Mouse (Mus musculus) CH12.LX (cell line): ENCODE data around the gene Pin4. TPM values are rescaled to one million over a fixed set of nuclear protein-coding genes. Genes with fewer than 3 reads are reported as not detected.

ENCODE experiments used
- DNase-seq: peaks from one replicate; pipeline ENCODE4 v3.0.0-alpha.2; 2013; ENCODE audit errors: extremely low read depth
- H3K27ac ChIP-seq: 2 replicates; pipeline ENCODE4 v1.5.1; 2012; ENCODE audit warnings: low read depth, mild to moderate bottlenecking, control low read depth, moderate library complexity; ENCODE audit not compliant: insufficient read depth
- H3K27me3 ChIP-seq: replicated peaks from 2 replicates; pipeline ENCODE3; 2012; ENCODE audit warnings: inconsistent platforms
- H3K36me3 ChIP-seq, 2 experiments: replicated peaks in 1 of 2; 2 replicates each; pipeline versions ENCODE3 to v1.6.1; 2012; ENCODE audit warnings: inconsistent platforms in 1 of 2, low read length in 1 of 2, mild to moderate bottlenecking in 1 of 2, mixed read lengths in 1 of 2, moderate library complexity in 1 of 2; ENCODE audit not compliant: control insufficient read depth in 1 of 2, insufficient read depth in 1 of 2
- H3K4me1 ChIP-seq, 2 experiments: 2 replicates each; pipeline ENCODE4 v1.6.1; 2012; ENCODE audit warnings: inconsistent platforms in 1 of 2, moderate library complexity in 1 of 2; ENCODE audit not compliant: insufficient read depth in 2 of 2, control insufficient read depth in 1 of 2
- H3K4me2 ChIP-seq: 2 replicates; pipeline ENCODE4 v1.6.1; 2012; ENCODE audit warnings: low read depth, mild to moderate bottlenecking, control low read depth; ENCODE audit not compliant: poor library complexity, insufficient read depth, severe bottlenecking
- H3K4me3 ChIP-seq, 3 experiments: fragments of 150-350 bp in 1 of 3; sonication (generic) in 1 of 3; replicated peaks in 1 of 3; 2 replicates each; pipeline versions ENCODE3 to v1.5.1; 2011 to 2012; ENCODE audit warnings: low read depth in 2 of 3, low read length in 2 of 3, mild to moderate bottlenecking in 2 of 3, moderate library complexity in 2 of 3, control low read depth in 1 of 3, improper control_type of control experiment in 1 of 3, inconsistent platforms in 1 of 3, mixed read lengths in 1 of 3; ENCODE audit not compliant: poor library complexity in 1 of 3
- H3K79me2 ChIP-seq: replicated peaks from 2 replicates; pipeline ENCODE4 v1.6.1; 2012; ENCODE audit warnings: mild to moderate bottlenecking, moderate library complexity; ENCODE audit not compliant: control insufficient read depth, poor library complexity, insufficient read depth, severe bottlenecking; ENCODE audit errors: extremely low read depth
- H3K9ac ChIP-seq: 2 replicates; pipeline ENCODE4 v1.6.1; 2012; ENCODE audit warnings: low read depth, mild to moderate bottlenecking, control low read depth, moderate library complexity; ENCODE audit not compliant: insufficient read depth
- H3K9me3 ChIP-seq: replicated peaks from 2 replicates; pipeline ENCODE3; 2012; ENCODE audit warnings: low read length, inconsistent platforms, mixed read lengths
- BHLHE40 ChIP-seq: IDR thresholded peaks from 2 replicates; pipeline ENCODE4 v1.6.1; 2011; ENCODE audit warnings: mild to moderate bottlenecking, low read depth, low read length, improper control_type of control experiment
- CHD1 ChIP-seq: IDR thresholded peaks from 2 replicates; pipeline ENCODE4 v1.6.1; 2012; ENCODE audit warnings: low read depth, low read length, improper control_type of control experiment, inconsistent platforms
- CHD2 ChIP-seq: IDR thresholded peaks from 2 replicates; pipeline ENCODE4 v1.6.1; 2011; ENCODE audit warnings: low read length, improper control_type of control experiment
- CTCF ChIP-seq, 2 experiments: IDR thresholded peaks in 1 of 2; conservative IDR thresholded peaks in 1 of 2; 2 replicates each; pipeline ENCODE4 v1.5.1; 2011 to 2012; ENCODE audit warnings: low read depth in 2 of 2, low read length in 2 of 2, improper control_type of control experiment in 1 of 2, inconsistent platforms in 1 of 2, mild to moderate bottlenecking in 1 of 2, moderate library complexity in 1 of 2
- E2F4 ChIP-seq: IDR thresholded peaks from 2 replicates; pipeline ENCODE4 v1.6.1; 2011; ENCODE audit warnings: low read depth, low read length, improper control_type of control experiment; ENCODE audit not compliant: insufficient replicate concordance
- ELF1 ChIP-seq: IDR thresholded peaks from 2 replicates; pipeline ENCODE4 v1.6.1; 2014; ENCODE audit warnings: low read depth, mild to moderate bottlenecking, inconsistent platforms, low read length, improper control_type of control experiment
- EP300 ChIP-seq: IDR thresholded peaks from 2 replicates; pipeline ENCODE4 v1.6.1; 2011; ENCODE audit warnings: low read length, improper control_type of control experiment
- ETS1 ChIP-seq: conservative IDR thresholded peaks from 2 replicates; pipeline ENCODE4 v1.6.1; 2012; ENCODE audit warnings: low read depth, mild to moderate bottlenecking, inconsistent platforms, low read length, improper control_type of control experiment, moderate library complexity
- GABPA ChIP-seq: IDR thresholded peaks from 2 replicates; pipeline ENCODE4 v1.6.1; 2012; ENCODE audit warnings: low read depth, low read length, improper control_type of control experiment, inconsistent platforms; ENCODE audit not compliant: insufficient replicate concordance
- HCFC1 ChIP-seq: IDR thresholded peaks from 2 replicates; pipeline ENCODE4 v1.6.1; 2012; ENCODE audit warnings: low read depth, mild to moderate bottlenecking, inconsistent platforms, low read length, improper control_type of control experiment
- IRF4 ChIP-seq: IDR thresholded peaks from 2 replicates; pipeline ENCODE4 v1.6.1; 2014; ENCODE audit warnings: low read depth, mild to moderate bottlenecking, inconsistent platforms, low read length, improper control_type of control experiment
- JUN ChIP-seq: IDR thresholded peaks from 2 replicates; pipeline ENCODE4 v1.6.1; 2011; ENCODE audit warnings: low read depth, mild to moderate bottlenecking, low read length, improper control_type of control experiment, moderate library complexity; ENCODE audit not compliant: insufficient read depth
- JUND ChIP-seq: conservative IDR thresholded peaks from 2 replicates; pipeline ENCODE4 v1.6.1; 2011; ENCODE audit warnings: low read depth, low read length, improper control_type of control experiment
- KAT2A ChIP-seq: IDR thresholded peaks from 2 replicates; pipeline ENCODE4 v1.6.1; 2012; ENCODE audit warnings: low read length, improper control_type of control experiment, inconsistent platforms; ENCODE audit not compliant: insufficient replicate concordance
- MAFK ChIP-seq: IDR thresholded peaks from 2 replicates; pipeline ENCODE4 v1.6.1; 2011; ENCODE audit warnings: low read length, improper control_type of control experiment; ENCODE audit not compliant: insufficient replicate concordance
- MAX ChIP-seq: IDR thresholded peaks from 2 replicates; pipeline ENCODE4 v1.6.1; 2011; ENCODE audit warnings: low read length, improper control_type of control experiment
- MAZ ChIP-seq: IDR thresholded peaks from 2 replicates; pipeline ENCODE4 v1.6.1; 2012; ENCODE audit warnings: low read depth, mild to moderate bottlenecking, inconsistent platforms, low read length, improper control_type of control experiment, moderate library complexity
- MEF2A ChIP-seq: IDR thresholded peaks from 2 replicates; pipeline ENCODE4 v1.6.1; 2014; ENCODE audit warnings: low read depth, mild to moderate bottlenecking, inconsistent platforms, low read length, improper control_type of control experiment, borderline replicate concordance
- MXI1 ChIP-seq: IDR thresholded peaks from 2 replicates; pipeline ENCODE4 v1.6.1; 2011; ENCODE audit warnings: mild to moderate bottlenecking, low read depth, low read length, improper control_type of control experiment
- MYC ChIP-seq: IDR thresholded peaks from 2 replicates; pipeline ENCODE4 v1.6.1; 2011; ENCODE audit warnings: low read depth, mild to moderate bottlenecking, improper control_type of control experiment, low read length
- NELFE ChIP-seq: IDR thresholded peaks from 2 replicates; pipeline ENCODE4 v1.6.1; 2011; ENCODE audit warnings: low read depth, low read length, improper control_type of control experiment
- NRF1 ChIP-seq: IDR thresholded peaks from 2 replicates; pipeline ENCODE4 v1.6.1; 2014; ENCODE audit warnings: low read depth, mild to moderate bottlenecking, inconsistent platforms, low read length, improper control_type of control experiment, moderate library complexity
- PAX5 ChIP-seq: IDR thresholded peaks from 2 replicates; pipeline ENCODE4 v1.6.1; 2012; ENCODE audit warnings: low read length, inconsistent platforms, mixed read lengths
- POLR2A ChIP-seq: IDR thresholded peaks from 2 replicates; pipeline ENCODE4 v1.6.1; 2011; ENCODE audit warnings: low read depth, mild to moderate bottlenecking, improper control_type of control experiment, low read length
- POLR2AphosphoS2 ChIP-seq: IDR thresholded peaks from 2 replicates; pipeline ENCODE4 v1.6.1; 2011; ENCODE audit warnings: low read depth, low read length, improper control_type of control experiment
- RAD21 ChIP-seq: IDR thresholded peaks from 2 replicates; pipeline ENCODE4 v1.6.1; 2011; ENCODE audit warnings: low read depth, mild to moderate bottlenecking, low read length, improper control_type of control experiment, moderate library complexity
- RCOR1 ChIP-seq: conservative IDR thresholded peaks from 2 replicates; pipeline ENCODE4 v1.6.1; 2012; ENCODE audit warnings: low read depth, mild to moderate bottlenecking, inconsistent platforms, low read length, improper control_type of control experiment
- SIN3A ChIP-seq: IDR thresholded peaks from 2 replicates; pipeline ENCODE4 v1.6.1; 2012; ENCODE audit warnings: low read length, improper control_type of control experiment, inconsistent platforms
- SMC3 ChIP-seq: IDR thresholded peaks from 2 replicates; pipeline ENCODE4 v1.6.1; 2011; ENCODE audit warnings: low read depth, low read length, improper control_type of control experiment
- TBP ChIP-seq: conservative IDR thresholded peaks from 2 replicates; pipeline ENCODE4 v1.6.1; 2011; ENCODE audit warnings: low read depth, low read length, improper control_type of control experiment
- TCF12 ChIP-seq: IDR thresholded peaks from 2 replicates; pipeline ENCODE4 v1.6.1; 2014; ENCODE audit warnings: low read depth, mild to moderate bottlenecking, inconsistent platforms, low read length, improper control_type of control experiment
- UBTF ChIP-seq: IDR thresholded peaks from 2 replicates; pipeline ENCODE4 v1.6.1; 2012; ENCODE audit warnings: low read depth, mild to moderate bottlenecking, inconsistent platforms, low read length, improper control_type of control experiment, moderate library complexity
- USF1 ChIP-seq: IDR thresholded peaks from 2 replicates; pipeline ENCODE4 v1.6.1; 2014; ENCODE audit warnings: low read depth, mild to moderate bottlenecking, inconsistent platforms, low read length, improper control_type of control experiment
- USF2 ChIP-seq: conservative IDR thresholded peaks from 2 replicates; pipeline ENCODE4 v1.6.1; 2011; ENCODE audit warnings: low read depth, low read length, improper control_type of control experiment
- ZC3H11A ChIP-seq: IDR thresholded peaks from 2 replicates; pipeline ENCODE4 v1.6.1; 2012; ENCODE audit warnings: low read depth, mild to moderate bottlenecking, inconsistent platforms, low read length, improper control_type of control experiment
- ZKSCAN1 ChIP-seq: IDR thresholded peaks from 2 replicates; pipeline ENCODE4 v1.6.1; 2012; ENCODE audit warnings: low read depth, inconsistent platforms, low read length, improper control_type of control experiment, borderline replicate concordance
- ZMIZ1 ChIP-seq: IDR thresholded peaks from 2 replicates; pipeline ENCODE4 v1.6.1; 2012; ENCODE audit warnings: low read depth, mild to moderate bottlenecking, inconsistent platforms, low read length, improper control_type of control experiment
- ZNF384 ChIP-seq: IDR thresholded peaks from 2 replicates; pipeline ENCODE4 v1.6.1; 2012; ENCODE audit warnings: low read depth, low read length, improper control_type of control experiment, inconsistent platforms
- dilution Hi-C: fragments of 300-500 bp; cut with MboI; formaldehyde crosslinking; loops from 2 replicates; pipeline ENCODE4 v1.14.3; 2020; ENCODE audit warnings: low sequenced_read_pairs; ENCODE audit not compliant: extremely low pct_unique_long_range_greater_than_20kb, extremely low pct_ligation_motif_present
- in situ Hi-C: fragments of 300-500 bp; cut with MboI; formaldehyde crosslinking; loops from 3 replicates; pipeline ENCODE4 v1.14.3; 2019; ENCODE audit warnings: low sequenced_read_pairs, low pct_ligation_motif_present, low pct_unique_long_range_greater_than_20kb, mixed read lengths
- polyA plus RNA-seq: library from polyadenylated mRNA; unstranded; fragments of >175 nt; gene quantifications from 2 replicates; pipeline ENCODE4 v1.2.1, GENCODE M21; 2012; ENCODE audit warnings: low read depth; ENCODE audit not compliant: insufficient read length
- total RNA-seq, 2 experiments: library from RNA; depleted of rRNA; stranded (reverse); fragments of 300-350 nt in 1 of 2; fragments of >200 nt in 1 of 2; gene quantifications; 2 replicates each; pipeline ENCODE4 v1.2.3; 2012 to 2014

The Pin4 gene
- total RNA-seq (2012; rRNA removed) (62.0 and 75.7 TPM in 2 replicates), total RNA-seq (2014; rRNA removed) (53.4 and 60.9 TPM in 2 replicates), polyA plus RNA-seq (66.2 and 95.3 TPM in 2 replicates)

- Histone ChIP-seq H3K36me3 (peaks cover 14 to 16% of the 10 kb centered on the region in 2 experiments), H3K4me2 (peak within 1 kb of the TSS; percentile 78), H3K79me2 (peaks cover 11% of the 10 kb centered on the region), H3K9me3 (no peaks in the 10 kb centered on the region), H3K4me3 (peak within 1 kb of the TSS; percentile 78 to 83 (median 79)), H3K27ac (no peak within 1 kb of the TSS), H3K4me1 (peaks cover 3 to 6% of the 10 kb centered on the region in 2 experiments; a peak in 3 of 4 replicates), H3K27me3 (no peaks in the 10 kb centered on the region), H3K9ac (peak within 1 kb of the TSS; percentile 99)
- TF ChIP-seq BHLHE40 (no peak), CHD1 (no peak), HCFC1 (peak; percentile 90), CTCF (conservative IDR thresholded peaks at IDR 0.05 in 1 of 2, IDR thresholded peaks at IDR 0.05 in 1 of 2; ENCODE audit: low read depth in 2 of 2, low read length in 2 of 2) (0 out of 4 replicates have a peak, but pooled peaks of 1 of the 2 experiments have one; percentile 2), EP300 (no peak), NELFE (peak; percentile 62; the same call in 1 of the 2 replicates), MAZ (no peak), POLR2A (peak; percentile 57), PAX5 (no peak), RAD21 (no peak), ZKSCAN1 (no peak), GABPA (no peak; the same call in 1 of the 2 replicates), TCF12 (peak; percentile 22; the same call in 1 of the 2 replicates), ETS1 (no peak), RCOR1 (no peak), JUND (no peak), JUN (no peak), MXI1 (peak; percentile 54), MEF2A (no peak), SMC3 (no peak), ZMIZ1 (no peak), USF1 (no peak), UBTF (no peak), MAFK (no peak), TBP (peak; percentile 94), NRF1 (peak; percentile 87), CHD2 (no peak), E2F4 (no peak), MYC (no peak), SIN3A (peak; percentile 81), IRF4 (no peak), KAT2A (peak; percentile 74; the same call in 1 of the 2 replicates), USF2 (no peak), ZC3H11A (no peak), MAX (peak; percentile 100), ELF1 (peak; percentile 78), ZNF384 (no peak), POLR2AphosphoS2 (no peak)
- peak; percentile 97 for DNase-seq
- dilution Hi-C loops (no loop called here), in situ Hi-C loops (no loop called here)
Observed at GRCm38 (mm10) chrX:102119042-102119864, at the start of gene Pin4. Gene Pin4 (plus strand): TSS chrX:102119447.
